Mouse (Mus musculus) cerebellum, postnatal 10 days (tissue): Measurements from ENCODE around the gene Tescl.

ENCODE experiments used
- DNase-seq, 2 experiments: peaks; one replicate each; pipeline ENCODE4 v3.0.0; 2021; ENCODE audit warnings: mixed read lengths in 2 of 2

The Tescl gene

DNA sequence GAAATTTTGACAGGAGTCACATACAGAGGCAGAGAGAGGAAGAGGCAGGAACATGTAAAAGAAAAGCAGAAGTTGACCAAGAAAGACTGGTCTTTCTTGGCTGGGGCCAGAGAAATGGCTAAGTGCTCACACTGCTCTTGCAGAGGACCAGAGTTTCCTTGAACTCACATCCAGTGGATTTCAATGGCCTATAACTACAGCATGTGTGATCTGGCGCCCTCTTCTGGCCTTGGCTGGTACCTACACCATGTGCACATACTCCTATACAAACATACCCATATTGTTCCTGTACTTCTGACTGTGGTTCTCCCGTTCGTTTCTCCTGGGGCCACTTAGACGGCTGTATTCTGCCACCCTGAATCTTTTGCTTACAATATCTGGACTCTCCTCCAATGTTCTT lies 27.3 kb upstream of the Tescl start:
- DNase-seq: no peak

DNA sequence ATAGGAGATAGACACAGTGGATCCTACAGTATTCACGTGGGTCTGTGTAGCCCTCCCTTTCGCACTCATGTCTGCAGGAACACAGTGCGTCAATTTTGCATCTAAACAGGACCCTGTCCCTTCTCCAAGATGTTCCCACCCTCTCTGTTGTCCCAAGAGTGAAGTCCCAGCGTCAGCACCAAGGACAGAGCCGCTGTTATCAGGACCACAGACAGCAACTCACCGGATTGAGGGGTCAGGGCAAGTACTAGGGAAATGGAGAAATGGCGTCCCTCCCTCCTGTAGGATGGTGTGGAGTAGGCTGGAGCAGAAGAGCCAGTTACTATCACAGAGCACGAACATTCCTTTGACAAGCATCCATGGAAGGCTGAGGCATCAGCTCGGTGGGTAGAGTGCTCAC lies 25.5 kb upstream of the Tescl start:
- no peak for DNase-seq

DNA sequence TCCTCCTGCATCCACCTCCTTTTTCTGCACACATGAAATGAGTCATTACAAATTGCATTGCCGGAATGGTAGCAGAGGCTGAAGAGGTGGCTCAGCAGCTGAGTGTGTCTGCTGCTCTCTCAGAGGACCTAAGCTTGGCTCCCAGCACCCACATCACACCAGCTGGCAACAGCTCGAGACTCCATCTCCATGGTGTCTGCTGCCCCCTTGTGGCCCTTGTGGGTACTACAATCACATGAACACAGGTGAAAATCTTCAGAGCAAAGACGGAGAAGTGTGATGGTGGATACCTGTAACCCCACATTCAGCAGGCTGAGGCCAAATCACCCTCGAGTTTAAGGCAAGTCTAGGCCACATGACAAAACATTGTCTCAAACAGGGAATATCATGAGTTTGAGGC lies 24.2 kb upstream of the Tescl start:
- peak; percentile 25 to 38 for DNase-seq

- DNase-seq: no peak
Measured at GRCm38 (mm10) chr7:24356081-24356480, 22.3 kb upstream of the Tescl start.

DNA sequence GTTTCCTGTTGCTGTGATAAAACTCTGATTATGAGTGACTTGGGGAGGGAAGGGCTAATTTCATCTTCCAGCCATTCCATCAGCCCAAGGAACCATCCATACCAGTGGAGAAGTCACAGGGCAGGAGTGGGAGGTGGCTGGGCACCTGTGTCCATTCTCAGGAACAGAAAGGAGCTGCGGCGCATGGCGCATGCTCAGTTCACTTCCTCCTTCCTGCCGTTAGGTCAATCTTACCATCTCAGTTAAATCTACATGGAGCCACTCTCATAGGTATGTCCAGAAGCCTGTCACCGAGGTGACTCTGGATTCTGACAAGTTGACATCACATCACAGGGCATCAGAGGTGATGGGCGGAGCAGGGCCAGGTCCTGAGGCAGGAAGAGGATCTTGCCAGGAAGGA lies 21.9 kb upstream of the Tescl start:
- DNase-seq: no peak

DNA sequence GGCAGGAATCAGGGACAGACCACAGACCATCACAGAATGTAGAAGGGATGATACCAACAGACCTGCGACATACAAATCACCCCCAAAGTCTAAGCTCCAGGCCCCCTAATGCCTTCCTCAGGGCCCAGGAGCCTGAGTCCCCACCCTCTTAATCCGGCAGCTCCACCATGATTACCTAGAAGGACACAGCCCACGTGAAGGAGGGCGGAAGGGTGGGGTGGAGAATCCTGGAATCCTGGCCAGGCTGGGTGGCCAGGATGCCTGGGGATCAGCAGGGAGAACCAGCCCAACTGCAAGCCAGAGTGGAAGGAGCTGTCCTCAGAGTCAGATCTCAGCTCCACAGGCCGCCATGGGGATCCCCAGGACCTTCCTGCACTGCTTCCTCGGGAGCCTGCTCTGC lies 15.2 kb upstream of the Tescl start, which contains the start of gene Lypd5:
Gene Lypd5, plus strand, starts transcription at position 301 of the 400 bp plus-strand sequence.
- DNase-seq: no peak

GRCm38 (mm10) chr7:24346444-24346843 lies 12.7 kb upstream of the Tescl start:
- no peak for DNase-seq

DNA sequence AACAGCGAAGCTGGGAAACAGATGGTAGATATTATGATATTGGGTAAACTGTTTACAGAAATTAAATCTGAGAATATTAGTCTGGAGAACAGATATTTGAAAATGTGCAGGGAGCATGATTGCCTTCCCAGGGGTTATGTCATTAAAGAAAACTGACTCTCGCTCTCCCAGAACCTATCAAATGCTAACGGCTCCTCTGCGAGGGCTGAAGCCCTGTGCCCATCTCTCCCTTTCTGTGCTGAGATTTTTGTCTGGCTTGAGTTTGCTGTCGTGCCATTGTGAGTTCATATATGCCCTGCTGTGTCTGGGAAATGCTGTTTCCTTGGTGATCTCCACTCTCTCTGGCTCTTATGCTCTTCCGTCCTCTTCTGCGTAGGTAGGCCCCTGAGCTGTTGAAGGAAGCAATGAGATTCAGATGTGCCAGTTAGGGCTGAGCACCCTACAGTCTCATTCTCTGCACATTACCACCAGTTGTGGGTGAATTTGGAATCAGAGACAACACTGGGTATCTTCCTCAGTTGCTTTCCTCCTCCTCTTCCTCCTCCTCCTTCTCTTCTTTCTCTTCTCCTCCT lies 10.1 kb upstream of the Tescl start:
- no peak for DNase-seq

DNA sequence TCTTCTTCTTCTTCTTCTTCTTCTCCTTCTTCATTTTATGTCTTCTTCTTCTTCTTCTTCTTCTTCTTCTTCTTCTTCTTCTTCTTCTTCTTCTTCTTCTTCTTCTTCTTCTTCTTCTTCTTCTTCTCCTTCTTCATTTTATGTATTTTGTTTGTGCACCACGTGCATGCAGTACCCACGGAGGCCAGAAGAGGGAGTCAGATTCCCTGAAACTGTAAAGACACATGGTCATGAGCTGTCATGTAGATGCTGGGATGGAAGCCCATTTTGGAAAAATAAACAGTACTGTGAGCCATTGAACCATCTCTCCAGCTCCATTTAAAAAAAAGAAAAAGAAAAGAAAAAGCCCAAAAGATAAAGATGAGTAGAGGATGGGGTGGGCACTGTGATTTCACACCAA lies 4.5 kb upstream of the Tescl start:
- peak in 1 of 2 experiments; percentile 41 for DNase-seq

DNA sequence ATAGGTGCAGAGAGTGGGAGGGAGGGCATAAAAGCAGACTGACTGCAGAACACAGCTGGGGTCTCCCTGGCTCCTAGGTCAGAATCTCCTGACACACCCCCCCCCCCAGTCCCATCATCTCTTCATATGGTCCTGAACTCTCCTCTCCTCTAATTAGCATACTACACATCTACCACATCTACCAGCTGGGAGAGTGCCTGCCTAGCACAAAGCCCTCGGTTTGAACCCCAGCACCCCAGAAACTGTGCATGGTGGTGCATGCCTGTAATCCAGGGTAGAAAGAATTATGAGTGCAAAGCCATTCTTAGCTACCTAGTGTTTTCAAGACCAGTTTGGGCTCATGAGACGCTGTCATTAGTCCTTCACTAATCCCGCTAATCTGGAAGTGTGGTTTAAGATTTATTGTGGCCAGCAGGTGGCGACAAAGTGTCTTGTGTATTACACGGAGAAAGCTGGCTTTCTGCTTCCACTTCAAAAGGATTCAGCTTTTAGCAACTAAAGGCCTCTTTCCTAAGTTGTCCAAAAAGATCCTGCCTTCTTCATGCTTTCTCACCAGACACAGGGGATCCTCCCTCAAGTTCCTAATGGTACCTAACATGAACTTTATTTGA lies 2.1 kb upstream of the Tescl start:
- peak; percentile 89 to 92 for DNase-seq

DNA sequence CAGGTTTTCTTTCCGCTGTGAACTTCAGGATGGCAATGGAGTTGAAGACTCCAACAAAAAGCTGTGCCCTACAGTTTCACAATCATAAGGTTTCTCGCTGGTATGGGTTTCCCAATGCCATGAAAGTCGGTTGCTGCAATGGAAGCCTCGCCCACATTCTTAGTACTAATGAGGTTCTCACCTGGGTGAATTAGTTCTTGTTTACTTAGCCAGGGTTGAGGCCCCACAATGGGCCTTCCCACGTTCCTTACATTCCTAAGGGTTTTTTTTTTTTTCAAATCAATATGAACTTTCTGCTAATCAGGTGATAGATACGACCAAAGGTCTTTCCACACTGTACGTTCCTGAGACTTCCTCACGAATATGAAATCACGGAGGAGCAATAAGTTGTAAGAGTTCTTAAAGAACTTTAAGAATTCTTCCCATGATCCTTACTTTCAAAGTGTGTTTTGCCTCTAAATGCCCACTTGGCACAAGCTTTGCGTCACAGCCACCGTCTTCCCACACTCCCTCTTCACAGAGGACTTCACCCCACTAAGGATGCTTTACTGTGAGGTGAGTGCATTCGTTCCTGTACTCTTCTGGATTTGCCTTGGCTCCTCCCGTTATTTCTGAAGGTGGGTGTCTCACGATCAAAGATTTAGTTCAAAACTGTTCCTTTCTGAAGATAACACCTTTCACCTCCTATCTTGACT lies 6.3 kb downstream of the Tescl start:
- no peak for DNase-seq

DNA sequence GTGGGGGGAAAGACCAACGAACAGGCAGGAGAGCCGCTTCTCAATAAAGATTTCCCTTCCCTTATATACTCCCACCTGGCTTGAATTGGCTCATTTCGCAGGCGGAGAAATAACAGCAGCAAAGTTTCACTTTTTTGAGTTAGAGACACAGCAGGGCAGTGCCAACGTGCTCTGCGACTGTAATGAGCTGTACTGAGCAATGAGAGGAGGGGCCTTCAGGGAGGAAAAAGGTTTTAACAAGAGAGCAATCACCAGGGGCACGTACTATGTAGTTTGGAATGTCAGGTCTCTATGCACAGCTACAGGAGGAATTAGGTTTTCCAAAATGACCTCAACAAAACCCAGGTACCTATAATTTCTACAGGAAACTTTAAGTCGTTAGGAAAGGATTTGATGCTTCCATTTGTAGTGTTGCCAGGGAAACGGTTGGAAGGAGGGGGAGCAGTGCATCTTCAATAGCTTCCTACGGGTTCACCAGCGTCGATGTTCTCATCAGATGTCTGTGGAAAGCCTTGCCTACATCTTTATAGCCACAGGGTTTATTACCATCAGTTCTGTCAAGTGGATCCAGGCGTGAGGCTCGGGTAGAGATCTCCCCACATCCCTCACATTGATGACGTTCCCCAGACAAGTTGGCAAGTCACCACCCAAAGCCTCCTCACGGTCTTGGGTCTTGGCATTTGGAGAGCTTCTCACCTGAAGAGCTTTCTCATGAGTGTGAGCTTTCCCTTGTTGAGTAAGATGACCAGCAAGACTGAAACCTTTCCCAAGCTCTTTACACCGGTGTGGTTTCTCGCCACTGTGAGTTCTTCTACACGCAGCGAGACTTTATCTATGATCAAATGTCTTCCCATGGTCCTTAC lies 7.2 kb downstream of the Tescl start:
- DNase-seq: no peak

DNA sequence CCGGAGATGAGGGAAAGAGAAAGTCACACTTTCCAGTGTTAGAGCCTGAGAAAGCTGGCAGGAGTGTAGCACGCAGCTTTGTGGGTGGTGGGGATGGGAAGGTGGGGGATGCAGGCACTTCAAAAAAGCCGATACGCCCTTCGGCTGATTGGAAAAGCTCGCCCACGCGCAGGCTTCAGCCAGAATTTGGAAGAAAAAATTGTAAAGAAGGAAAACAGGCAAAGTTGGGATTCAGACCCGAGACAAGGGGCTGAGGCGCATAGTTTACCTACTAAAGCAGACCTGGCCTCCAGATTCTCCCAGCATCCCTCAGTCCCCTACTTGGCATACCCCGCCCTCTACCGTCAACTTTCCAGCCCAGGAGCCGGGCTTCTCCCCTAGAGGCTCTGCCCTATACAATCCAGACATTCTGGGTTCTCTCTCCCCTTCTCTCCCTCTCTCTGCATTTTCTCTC lies 8.0 kb downstream of the Tescl start:
- peak; percentile 16 to 28 for DNase-seq

GRCm38 (mm10) chr7:24325197-24325596 lies 8.5 kb downstream of the Tescl start:
- DNase-seq: peak; percentile 68 to 70

DNA sequence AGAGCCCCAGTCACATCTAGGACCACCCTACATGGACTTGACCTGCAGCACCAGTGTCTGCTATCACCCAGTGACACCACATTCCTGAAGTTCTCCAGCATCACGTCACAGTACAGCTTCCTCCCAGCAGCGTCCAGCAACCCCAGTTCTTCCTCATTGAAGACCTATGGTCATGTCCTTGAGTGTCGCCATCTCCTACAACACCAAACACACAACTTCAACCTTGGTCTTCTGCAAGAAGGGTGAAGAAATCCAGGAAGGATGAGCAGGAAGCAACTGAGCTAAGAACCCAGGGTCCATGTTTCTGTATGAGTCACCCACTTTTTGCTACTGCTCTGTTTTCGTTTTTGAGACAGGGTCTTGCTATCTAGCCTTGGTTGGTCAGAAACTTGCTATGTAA lies 11.1 kb downstream of the Tescl start:
- DNase-seq: no peak

DNA sequence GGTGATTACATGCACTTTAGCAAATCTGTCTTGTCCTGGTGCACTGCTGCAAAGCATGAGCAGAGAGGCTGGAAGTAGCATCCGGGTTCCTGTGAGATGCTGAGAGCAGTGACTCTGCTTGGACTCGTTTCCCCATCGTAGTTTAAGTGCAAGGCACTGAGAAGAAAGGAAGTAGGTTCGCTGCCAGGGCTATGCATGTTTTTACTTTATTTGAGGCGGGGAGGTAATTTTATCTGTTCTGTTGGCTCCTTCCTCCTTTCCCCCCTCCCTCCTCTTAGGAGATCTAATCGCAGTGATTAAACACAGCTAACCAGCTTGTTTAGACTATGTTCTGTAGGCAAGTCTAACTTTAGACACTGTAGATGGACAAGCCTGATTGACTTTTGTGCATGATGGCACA lies 14.8 kb downstream of the Tescl start:
- no peak for DNase-seq

- peak; percentile 94 to 97 for DNase-seq
Measured at GRCm38 (mm10) chr7:24316567-24317092, 17.1 kb downstream of the Tescl start, which contains the start of gene Zfp94. TSS of gene Zfp94 (minus strand) at chr7:24316666.

- DNase-seq: peak; percentile 51 to 52
Measured at GRCm38 (mm10) chr7:24315726-24316566, 17.8 kb downstream of the Tescl start.

- peak; percentile 70 to 73 for DNase-seq
Measured at GRCm38 (mm10) chr7:24300771-24301282, 32.9 kb downstream of the Tescl start, which contains the start of gene Zfp61. TSS of gene Zfp61 (minus strand) at chr7:24301232.

DNA sequence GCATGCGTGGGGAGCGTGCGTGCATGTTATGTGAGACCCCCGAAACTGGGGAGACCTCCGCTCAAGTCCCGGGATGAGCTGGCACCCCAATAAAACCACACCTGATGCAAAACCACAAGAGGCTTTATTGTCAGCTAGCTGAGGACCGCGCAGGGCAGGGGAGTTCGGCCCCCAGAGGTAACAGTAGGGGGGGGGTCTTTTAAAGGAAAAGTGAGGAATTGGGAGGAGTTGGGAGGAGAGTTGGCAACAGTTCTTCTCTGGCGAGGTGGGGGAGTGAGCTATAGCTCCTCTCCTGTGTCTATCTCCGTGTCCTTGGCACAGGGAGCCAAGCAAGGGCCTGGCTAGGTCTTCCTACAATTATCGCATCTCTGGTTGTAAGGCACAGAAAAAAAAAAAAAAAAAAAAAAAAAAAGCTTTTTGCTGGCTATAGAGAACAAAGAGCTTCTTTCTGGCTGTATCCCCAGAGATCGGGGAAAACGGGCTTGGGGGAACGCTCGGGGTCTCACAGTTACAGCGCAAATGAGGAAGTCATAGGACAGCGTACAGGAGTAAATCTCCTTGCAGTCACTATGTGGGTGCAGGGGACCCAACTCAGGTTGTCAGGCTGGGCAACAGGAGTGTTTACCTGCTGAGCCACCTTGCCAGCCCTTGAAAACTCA lies 33.8 kb downstream of the Tescl start:
- DNase-seq: peak; percentile 75 to 77
